Mouse (Mus musculus) retina, adult 2 months (tissue): ENCODE measurements around the gene Ddi2.

Experiments
- DNase-seq: peaks from one replicate; pipeline ENCODE4 v3.0.0-alpha.2; 2012; ENCODE audit warnings: low read depth, low spot score

The Ddi2 gene

DNA sequence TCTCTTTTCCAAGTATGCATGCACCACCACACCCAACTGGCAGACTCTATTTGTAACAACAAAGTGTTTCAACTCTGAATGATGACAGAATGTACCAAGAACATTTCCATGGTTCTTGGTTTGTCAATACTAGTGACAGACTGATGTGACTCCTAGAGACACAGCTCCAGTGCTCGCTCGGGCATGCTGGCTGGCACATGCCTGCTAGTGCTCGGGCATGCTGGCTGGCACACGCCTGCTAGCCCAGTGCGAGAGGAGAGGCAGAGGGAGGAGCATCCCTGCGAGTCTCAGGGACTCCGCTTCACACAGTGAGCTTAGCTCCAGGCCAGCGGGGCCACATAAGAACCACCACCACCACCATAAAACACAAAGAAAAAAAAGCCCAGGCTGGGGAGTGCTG lies 28.5 kb downstream of the Ddi2 start:
- DNase-seq = no peak

DNA sequence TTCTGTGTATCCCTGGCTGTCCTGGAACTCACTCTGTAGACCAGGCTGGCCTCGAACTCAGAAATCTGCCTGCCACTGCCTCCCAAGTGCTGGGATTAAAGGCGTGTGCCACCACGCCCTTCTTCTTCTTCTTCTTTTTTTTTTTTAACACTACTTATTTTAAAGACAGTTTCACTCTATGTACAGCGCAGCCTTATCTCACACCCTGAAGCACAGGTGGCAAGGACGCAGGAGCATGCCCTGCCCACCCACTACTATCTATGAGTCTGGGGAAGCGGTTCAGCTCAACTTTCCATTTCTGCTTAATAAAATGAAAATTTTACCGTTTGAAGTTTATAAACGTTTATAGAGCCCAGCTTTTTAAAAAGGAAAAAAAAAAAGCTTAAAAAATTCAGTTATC lies 34.7 kb downstream of the Ddi2 start:
- DNase-seq = no peak

- DNase-seq = no peak
These were observed 36.7 kb downstream of the Ddi2 start for GRCm38 (mm10) chr4:141686525-141686924.

- no peak for DNase-seq
These were observed 37.1 kb downstream of the Ddi2 start for GRCm38 (mm10) chr4:141686093-141686492.

DNA sequence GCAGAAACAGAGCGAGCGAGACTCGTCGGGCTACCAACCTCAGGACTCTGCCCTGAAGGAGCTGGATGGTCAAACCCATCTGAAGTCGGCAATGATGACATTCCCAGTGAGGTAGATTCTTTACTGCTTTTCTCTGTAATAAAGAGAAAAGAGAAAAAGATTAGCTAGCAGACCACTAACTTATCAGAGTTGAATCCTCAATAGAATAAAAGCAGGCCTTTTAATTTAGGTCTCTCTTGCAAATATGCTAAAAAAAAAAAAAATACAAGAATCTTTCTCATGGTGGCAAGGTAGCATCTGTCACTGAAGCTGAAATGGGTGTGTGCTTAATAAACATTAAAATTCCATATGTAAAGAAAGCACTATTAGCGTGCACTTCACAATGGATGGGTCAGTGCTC lies 37.7 kb downstream of the Ddi2 start, which contains the start of gene Rsc1a1:
Gene Rsc1a1 (minus strand): TSS at position 101 of the 400 bp plus-strand sequence.
- no peak for DNase-seq

DNA sequence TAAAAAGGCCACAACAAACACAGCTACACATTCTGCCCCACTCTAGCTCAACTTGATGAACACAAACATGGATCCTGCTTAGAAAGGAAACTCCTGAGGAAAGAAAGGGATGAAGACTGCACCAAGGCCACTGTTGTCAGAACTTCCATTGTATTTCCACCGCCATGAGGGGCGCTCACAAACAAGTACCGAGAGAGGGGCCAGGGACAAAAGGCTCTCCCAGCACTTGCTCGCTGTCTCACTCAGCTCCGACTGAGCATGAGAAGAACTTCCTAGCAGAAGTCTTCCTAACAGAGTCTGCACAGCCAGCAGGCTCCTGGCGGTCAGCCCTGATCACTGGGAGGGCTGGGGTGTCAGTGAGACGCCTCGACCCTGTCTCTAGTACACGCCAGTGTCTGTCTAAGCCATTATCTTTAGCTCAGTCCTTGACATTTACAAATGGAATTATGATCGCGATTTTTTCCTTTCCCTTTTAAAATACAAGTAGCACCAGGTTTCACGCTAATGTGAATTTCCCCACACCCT lies 40.5 kb downstream of the Ddi2 start:
- DNase-seq = no peak

DNA sequence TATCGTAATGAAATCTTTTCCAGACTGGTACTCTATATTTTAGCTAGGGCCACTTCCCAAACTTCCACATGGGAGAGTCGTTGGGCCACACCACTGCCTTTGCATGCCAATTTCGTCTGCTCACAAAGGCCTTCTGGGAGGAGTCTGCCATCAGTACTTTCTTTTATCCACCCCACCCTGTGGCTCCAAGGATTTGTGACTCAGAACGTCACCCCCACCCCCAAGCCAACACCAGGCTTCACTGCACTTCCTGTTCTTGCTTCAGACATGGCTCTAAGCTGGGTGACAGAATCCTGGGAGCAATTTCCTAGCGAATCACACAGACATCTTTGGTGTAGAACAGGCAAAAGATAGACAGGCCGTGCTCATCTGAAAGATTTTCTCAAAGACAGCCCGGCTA lies 41.5 kb downstream of the Ddi2 start:
- DNase-seq = no peak

- no peak for DNase-seq
These were observed 42.3 kb downstream of the Ddi2 start for GRCm38 (mm10) chr4:141680892-141681291.

DNA sequence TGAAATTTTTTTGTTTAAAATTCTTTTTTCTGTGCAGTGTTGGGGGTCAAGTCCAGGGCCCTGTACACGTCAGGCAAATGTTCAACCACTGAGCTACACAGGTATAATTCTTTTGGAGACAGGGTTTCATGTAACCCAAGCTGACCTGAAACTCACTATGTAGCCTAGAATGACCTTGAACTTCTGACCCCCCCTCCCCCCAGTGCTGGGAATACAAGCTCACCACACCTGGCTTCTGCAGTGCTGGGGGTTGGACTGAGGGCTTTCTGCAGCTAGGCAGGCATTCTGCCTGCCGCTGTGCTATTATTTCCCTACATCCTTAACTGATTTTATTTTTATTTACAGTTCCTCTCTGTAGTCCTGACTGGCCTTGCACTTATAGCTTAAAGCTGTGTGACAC lies 44.2 kb downstream of the Ddi2 start:
- DNase-seq = no peak

- DNase-seq = no peak
These were observed 46.7 kb downstream of the Ddi2 start for GRCm38 (mm10) chr4:141676462-141676979.

- no peak for DNase-seq
These were observed 50.9 kb downstream of the Ddi2 start for GRCm38 (mm10) chr4:141672325-141672724.

GRCm38 (mm10) chr4:141671389-141671788 lies 51.8 kb downstream of the Ddi2 start:
- no peak for DNase-seq

- no peak for DNase-seq
These were observed 53.1 kb downstream of the Ddi2 start for GRCm38 (mm10) chr4:141669898-141670712.

DNA sequence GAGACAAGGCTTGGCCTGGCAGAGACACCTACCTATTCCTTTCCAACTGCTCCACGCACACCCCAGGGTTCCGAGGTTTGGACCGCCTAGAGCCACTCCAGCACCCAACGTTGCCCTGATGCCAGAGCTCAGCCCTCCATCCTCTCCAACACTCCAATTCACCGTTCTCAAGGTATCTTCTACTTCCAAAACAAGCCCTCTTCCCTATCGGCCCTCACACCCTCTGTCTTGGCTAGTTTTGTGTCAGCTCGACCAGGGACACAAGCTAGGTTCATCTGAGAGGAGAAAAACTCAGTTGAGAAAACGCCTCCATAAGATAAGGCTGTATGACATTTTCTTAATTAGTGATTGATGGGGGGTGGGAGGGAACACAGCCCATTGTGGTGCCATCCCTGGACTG lies 58.4 kb downstream of the Ddi2 start, which contains the start of gene Plekhm2:
Gene Plekhm2 (minus strand): TSS at position 101 of the 400 bp plus-strand sequence.
- DNase-seq = no peak

DNA sequence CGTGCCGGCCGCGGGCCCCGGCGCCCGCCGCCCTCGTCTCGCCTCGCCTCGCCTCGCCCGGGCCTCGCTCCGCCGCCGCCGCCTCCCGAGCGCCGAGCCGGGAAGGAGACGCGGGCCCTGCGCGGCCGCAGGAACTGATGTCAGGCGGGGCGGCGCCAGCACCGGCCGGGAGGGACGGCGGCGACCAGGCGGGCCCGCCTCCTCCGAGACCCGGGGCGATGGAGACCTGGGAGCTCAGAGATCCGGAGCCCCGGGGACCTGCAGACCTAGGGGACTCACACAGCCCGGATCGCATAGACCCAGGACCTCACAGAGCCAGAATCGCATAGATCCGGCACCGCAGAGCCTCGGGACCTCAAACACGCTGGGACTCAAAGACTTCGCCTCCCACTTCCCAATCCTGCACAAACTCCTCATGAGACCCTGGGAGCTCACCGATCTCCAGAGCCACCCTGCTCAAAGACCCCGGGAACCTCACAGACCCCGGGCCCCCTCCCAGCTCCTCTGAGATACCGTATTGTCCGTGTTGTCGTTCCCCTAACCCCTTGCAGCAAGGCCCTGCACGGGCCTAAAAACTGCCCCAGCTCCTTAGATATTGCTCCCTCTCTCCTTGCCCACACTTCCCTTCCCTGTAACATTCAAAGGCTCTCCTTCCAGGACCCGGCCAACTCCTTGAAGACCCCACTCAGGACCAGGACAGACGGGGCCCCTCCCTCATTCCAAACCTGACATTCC lies 59.0 kb downstream of the Ddi2 start:
- DNase-seq = no peak

DNA sequence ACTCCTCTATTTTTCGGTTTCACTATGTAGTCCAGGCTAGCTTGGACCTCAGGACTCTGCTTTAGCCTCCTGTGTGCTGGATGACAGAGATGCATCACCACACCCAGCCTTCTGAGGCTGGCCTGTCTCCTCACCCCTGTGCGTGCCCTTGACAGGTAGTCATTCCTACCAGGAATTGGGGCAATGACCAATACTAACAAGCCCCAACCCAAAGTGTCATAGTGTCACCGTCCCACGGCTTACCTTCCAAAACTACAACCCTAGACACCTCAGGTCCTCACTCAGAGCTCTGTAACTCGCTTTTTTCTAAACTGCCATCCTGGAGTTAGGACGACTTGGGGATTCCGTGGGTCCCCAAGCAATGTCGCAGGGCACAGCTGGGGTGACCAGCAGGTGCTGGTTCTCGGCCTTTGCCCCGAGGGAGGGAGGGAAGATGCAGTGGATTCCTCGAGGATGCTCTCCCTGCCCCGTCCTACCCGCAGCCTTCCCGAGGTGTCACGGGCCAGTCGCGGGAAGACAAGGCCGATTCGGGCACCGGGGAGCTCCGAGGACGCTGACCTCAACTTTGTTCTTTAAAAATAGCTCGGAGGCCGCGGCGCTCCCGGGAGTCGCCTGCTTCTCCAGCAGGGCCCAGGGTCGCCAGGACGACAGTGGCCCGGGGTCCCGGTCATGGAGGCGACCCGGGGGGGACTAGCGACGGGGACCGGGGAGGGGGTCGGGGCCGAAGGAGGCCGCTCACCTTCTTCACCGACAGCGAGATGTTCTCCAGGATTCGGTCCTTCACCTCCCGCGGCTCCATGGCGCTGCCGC lies 59.9 kb downstream of the Ddi2 start:
- DNase-seq = no peak

- DNase-seq = no peak
These were observed 62.3 kb downstream of the Ddi2 start for GRCm38 (mm10) chr4:141660884-141661283.

GRCm38 (mm10) chr4:141659739-141660138 lies 63.5 kb downstream of the Ddi2 start:
- DNase-seq = no peak

DNA sequence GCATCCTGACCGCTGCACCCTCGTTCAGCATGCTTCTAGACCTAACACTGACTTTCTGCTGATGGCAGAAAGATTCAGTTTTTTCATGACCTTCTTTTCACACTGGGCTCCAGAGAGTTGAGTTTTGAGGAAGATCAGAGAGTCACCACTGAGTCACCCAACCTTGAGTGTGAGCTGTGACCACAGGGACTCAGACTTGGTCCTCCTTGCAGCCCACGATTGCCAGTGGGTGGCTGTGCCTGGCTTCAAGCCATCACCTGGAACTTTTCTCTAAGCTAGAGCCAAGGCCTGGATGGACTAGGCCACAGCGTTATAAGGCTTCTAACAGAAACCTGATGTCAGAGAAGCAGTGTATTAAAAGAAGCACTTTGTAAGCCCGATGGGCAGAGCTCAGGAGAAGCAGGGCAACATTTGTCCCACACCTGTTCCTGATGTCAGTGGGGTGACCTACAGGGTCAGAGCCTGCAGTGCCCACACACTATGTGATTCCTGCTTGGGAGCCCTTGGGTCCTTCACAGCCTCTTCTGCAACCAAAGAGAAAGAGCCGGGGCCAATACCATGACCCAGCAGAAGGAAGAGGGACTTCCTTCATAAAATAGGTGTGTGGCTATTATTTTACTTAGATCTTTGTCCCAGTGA lies 64.3 kb downstream of the Ddi2 start:
- no peak for DNase-seq

DNA sequence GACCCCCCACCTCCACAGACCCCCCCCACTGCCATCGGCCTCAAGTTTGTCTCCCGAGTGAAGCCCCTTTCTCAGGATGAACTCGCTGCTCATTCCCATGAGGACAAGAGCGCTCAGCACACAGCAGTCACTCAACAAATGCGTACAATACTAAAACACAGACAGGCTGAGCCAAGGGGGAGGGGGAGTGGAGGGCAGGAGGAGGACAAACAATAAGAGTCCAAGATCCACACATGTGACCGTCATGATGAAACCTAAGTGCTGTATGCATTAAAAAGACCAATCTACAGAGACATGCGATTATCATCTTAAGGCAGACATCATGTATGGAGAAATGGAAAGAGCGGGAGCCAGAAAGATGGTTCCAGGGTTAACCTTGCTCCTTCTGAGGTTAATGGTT lies 66.3 kb downstream of the Ddi2 start:
- DNase-seq = no peak
